Comparison of ENCODE assay signal across 7 mouse cellular contexts in the genomic region with DNA sequence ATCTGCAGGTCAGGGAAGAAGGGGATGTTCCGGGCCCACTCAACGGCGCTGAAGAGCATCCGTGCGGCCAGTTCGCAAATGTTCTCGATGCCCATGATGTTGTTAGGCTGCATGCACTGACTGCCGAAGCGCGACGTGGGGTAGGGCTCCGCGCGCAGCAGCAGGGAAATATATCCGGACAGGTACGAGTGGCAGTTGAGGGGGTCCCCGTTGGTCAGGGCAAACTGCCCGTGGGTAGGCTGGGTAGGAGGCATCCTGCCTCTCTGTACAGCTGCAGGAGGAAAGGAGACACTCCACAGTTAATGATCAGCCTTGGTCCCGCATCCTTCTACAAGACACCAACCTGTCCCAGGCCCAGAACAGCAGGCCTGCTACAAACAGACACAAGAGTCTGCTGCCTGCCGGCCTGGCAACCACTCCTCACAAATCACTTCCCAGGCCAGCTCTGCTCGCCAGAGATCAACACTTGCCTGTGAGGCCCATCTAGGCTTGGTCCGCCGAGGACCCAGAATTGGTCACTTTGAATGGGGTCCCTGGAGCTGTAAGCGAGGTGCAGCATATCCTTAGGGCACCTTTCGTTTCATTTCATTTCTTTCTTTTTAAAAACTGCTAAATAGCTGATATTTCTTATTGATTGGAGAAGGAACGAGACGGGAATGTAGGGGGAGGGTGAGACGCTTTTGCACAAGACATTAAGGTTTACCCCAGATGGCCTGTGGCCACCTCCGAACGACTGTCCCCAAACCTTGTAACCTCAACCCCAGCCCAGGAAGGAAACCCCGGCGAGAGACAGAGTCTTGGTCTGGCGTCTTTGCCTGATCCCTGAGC. TPM values are rescaled to one million over a fixed set of nuclear protein-coding genes. Genes with fewer than 3 reads are reported as not detected.
DNase-seq lines count a peak whose midpoint lies in the region; ATAC-seq and TF ChIP-seq lines count a peak whose summit lies in the region.

No protein-coding gene starts in this region.

- peak overlapping the region; percentile 81 for H3K27ac ChIP-seq in spleen, adult 2 months (ENCODE audit: insufficient read depth, low read length)
- H3K27ac ChIP-seq in forebrain, embryonic 10.5 days, result peak overlapping the region; percentile 98
- peak overlapping the region; percentile 79 for H3K27ac ChIP-seq in intestine, postnatal 0 days (ENCODE audit: low read depth, low read length)

- peaks cover 16% of the 10 kb centered on the region for H3K27me3 ChIP-seq in spleen, adult 2 months (ENCODE audit: control insufficient read depth, insufficient read depth, low read length)
- H3K27me3 ChIP-seq in forebrain, embryonic 10.5 days (ENCODE audit: poor library complexity, severe bottlenecking), result peaks cover 87% of the 10 kb centered on the region
- no peaks in the 10 kb centered on the region for H3K27me3 ChIP-seq in intestine, postnatal 0 days (replicated peaks; ENCODE audit: control insufficient read depth, insufficient read depth, low read length)

- no peak for TF ChIP-seq POLR2A in spleen, adult 2 months (IDR thresholded peaks at IDR 0.05; ENCODE audit: low read depth, low read length)

- no peaks in the 10 kb centered on the region for H3K4me1 ChIP-seq in spleen, adult 2 months (ENCODE audit: control insufficient read depth, insufficient read depth, insufficient read length)
- H3K4me1 ChIP-seq in forebrain, embryonic 10.5 days, result peaks cover 78% of the 10 kb centered on the region
- 0 out of 2 replicates have a peak, but pooled peaks cover 5% of the 10 kb centered on the region for H3K4me1 ChIP-seq in intestine, postnatal 0 days (replicated peaks; ENCODE audit: control insufficient read depth, insufficient read depth, low read length)

- 8% methylated on average over 33 of the region's 33 CpGs for WGBS in spleen, adult 2 months
- WGBS in forebrain, embryonic 10.5 days, result under 1% methylated on average over 33 of the region's 33 CpGs
- 20% methylated on average over 33 of the region's 33 CpGs for WGBS in intestine, postnatal 0 days

- peak overlapping the region; percentile 100 for H3K4me2 ChIP-seq in intestine, postnatal 0 days (replicated peaks; ENCODE audit: low read depth)

- no peak for TF ChIP-seq CTCF in spleen, adult 2 months (IDR thresholded peaks at IDR 0.05; ENCODE audit: extremely low read depth, insufficient read depth, insufficient read length, insufficient replicate concordance)
- TF ChIP-seq CTCF in intestine, postnatal 0 days (IDR thresholded peaks at IDR 0.05; ENCODE audit: low read depth), result no peak

- no peak for DNase-seq in spleen, adult 2 months (ENCODE audit: low read depth in 1 of 2, low spot score in 2 of 2)
- no peak for DNase-seq in spleen, postnatal 14 days (ENCODE audit: low spot score in 2 of 2)
- DNase-seq in forebrain, embryonic 10.5 days (ENCODE audit: extremely low spot score, low spot score), result peak; percentile 46
- no peak for DNase-seq in layer of hippocampus, postnatal 25 days (ENCODE audit: extremely low spot score in 1 of 2, low spot score in 1 of 2)
- DNase-seq in urinary bladder, postnatal 10 days (ENCODE audit: low spot score), result no peak

- peak overlapping the region; percentile 53 for H3K4me3 ChIP-seq in spleen, adult 2 months (ENCODE audit: extremely low read depth, insufficient read depth, insufficient read length)
- H3K4me3 ChIP-seq in forebrain, embryonic 10.5 days, result peak overlapping the region; percentile 84
- H3K4me3 ChIP-seq in intestine, postnatal 0 days (ENCODE audit: low read depth, low read length), result peak overlapping the region; percentile 81

- no peak for ATAC-seq in intestine, postnatal 0 days
- ATAC-seq in megakaryocyte-erythroid progenitor cell, adult 5-6 weeks (replicated peaks; ENCODE audit: low FRiP score, low TSS enrichment, poor library complexity, severe bottlenecking), result 0 out of 2 replicates have a peak, but pooled peaks have one; percentile 18

- H3K9me3 ChIP-seq in forebrain, embryonic 10.5 days, result no peaks in the 10 kb centered on the region
- no peaks in the 10 kb centered on the region for H3K9me3 ChIP-seq in intestine, postnatal 0 days (ENCODE audit: control insufficient read depth)

- peak overlapping the region; percentile 87 for H3K9ac ChIP-seq in intestine, postnatal 0 days (ENCODE audit: low read depth, low read length)

- no peaks in the 10 kb centered on the region for H3K36me3 ChIP-seq in spleen, adult 2 months (ENCODE audit: control insufficient read depth, insufficient read depth, low read length)
- peaks cover 61% of the 10 kb centered on the region for H3K36me3 ChIP-seq in forebrain, embryonic 10.5 days (replicated peaks)
- no peaks in the 10 kb centered on the region for H3K36me3 ChIP-seq in intestine, postnatal 0 days (ENCODE audit: control insufficient read depth, insufficient read depth)

RNA-seq across cellular contexts. Expression of a gene that starts 8.3 kb away (rescaled TPM):
- 84.6 and 134 TPM in 2 replicates for polyA plus RNA-seq in spleen, adult 2 months (2012; rRNA removed)
- 82.3 and 82.7 TPM in 2 replicates for polyA plus RNA-seq in forebrain, embryonic 10.5 days (2016; fragmentation: Nextera tagmentation; extraction: Ambion mirVana)
- polyA plus RNA-seq in intestine, postnatal 0 days (2015; fragmentation: Nextera tagmentation; extraction: Ambion mirVana), result 17.9 and 19.1 TPM in 2 replicates
- not detected in 2 replicates for total RNA-seq in megakaryocyte-erythroid progenitor cell, adult 5-6 weeks (2014; fragmentation: Nextera tagmentation)
- not detected in 2 replicates for total RNA-seq in megakaryocyte-erythroid progenitor cell, adult 5-6 weeks (2017)
- 10 to 100 TPM; 40.8 to 45.1 TPM for total RNA-seq in layer of hippocampus, postnatal 25 days (2021)
